Mouse (Mus musculus): ENCODE data around the gene Olfr117.
"Not testable (repeated sequence)": the region's sequence is repeated elsewhere in the genome, so short reads cannot be mapped to it uniquely, and the experiment has no call there.

Gene Olfr117

DNA sequence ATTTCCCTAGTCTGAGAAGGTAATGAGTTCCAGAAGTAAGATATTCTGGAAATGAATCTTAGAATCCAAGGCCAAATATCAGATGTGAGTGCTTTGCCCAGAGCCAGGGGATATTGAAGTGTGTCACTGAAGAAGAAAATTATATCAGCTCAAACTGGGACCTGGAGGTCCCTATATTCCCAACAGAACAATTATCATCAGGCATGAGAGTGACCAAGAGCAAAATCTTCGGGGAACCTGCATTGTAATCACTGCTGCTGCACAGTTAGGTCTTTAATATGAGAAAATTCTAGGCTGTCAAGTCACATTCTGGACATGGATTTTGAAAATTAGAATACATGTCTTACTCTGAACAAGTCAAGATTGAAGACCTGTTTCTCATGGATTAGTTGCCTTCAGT is at the start of gene Olfr117:
Gene Olfr117 (minus strand): TSS at position 101 of the 400 bp plus-strand sequence.
- DNase-seq, result no peak

DNA sequence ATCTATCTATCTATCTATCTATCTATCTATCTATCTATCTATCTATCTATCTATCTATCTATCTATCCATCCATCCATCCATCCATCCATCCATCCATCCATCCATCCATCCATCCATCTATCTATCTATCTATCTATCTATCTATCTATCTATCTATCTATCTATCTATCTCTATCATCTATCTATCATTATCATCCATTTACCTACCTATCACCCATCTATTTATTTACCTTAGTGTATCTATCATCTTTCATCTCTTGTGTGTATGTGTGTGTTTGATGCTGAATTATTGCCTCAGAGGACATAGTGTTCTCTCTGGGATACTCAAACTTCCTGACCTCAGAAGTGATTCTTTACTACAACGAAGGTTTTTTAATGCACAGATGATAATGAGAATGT is 32.7 kb upstream of the Olfr117 start, which contains the start of gene Olfr119:
Gene Olfr119 (plus strand): TSS at position 301 of the 400 bp plus-strand sequence.
- not testable (repeated sequence) for DNase-seq

DNA sequence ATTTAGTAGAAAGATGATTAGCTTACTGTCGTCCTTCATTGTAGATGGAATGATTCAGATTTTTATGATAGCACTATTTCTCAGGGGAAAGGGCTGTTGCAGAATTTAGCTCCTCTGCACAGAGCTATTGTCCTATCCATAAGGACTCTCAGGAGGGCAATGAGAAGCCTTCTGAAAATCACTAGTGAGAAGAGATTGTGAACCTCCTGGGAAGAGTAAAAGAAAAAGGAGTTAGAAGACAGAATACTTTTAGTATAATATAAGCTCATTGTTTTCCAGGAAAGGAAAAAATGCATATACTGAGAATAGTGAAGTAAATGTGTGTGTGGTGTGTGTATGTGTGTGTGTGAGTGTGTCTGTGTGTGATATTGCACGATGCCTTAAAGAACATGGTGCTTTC is 3.1 kb upstream of the Olfr117 start, which contains the start of gene Olfr118:
Gene Olfr118 (plus strand): TSS at position 301 of the 400 bp plus-strand sequence.
- DNase-seq, result no peak

DNA sequence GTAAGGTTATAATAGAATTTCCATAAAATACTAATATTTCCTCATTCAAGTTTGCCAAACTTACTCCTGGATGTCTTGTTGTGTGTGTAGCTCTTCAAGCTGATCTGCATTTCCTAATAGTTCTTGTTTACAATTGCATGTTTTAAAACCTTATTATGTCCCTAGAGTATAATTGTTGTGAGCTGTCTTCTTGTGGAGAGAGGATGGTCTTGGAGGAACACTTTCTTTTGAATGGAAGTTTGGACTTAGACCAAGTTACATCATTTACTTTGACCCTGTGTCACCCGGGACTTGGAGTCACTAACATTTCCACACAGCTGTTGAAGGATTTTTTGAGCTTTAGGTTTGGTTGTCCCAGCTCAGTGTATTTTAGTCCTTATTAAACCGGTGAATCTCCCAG is 36.6 kb downstream of the Olfr117 start, which contains the start of the genes Olfr115 and Olfr116:
Gene Olfr115 (minus strand): TSS at position 101 of the 400 bp plus-strand sequence.
Gene Olfr116 (minus strand): TSS at position 191 of the 400 bp plus-strand sequence.
- DNase-seq, result no peak
